Mouse (Mus musculus): ENCODE results near the gene Gm13275. TPM values are rescaled to one million over a fixed set of nuclear protein-coding genes. Genes with fewer than 3 reads are reported as not detected.

Gm13275 gene
- polyA plus RNA-seq, 1 experiment from 2014 or later: not detected

Other genes with a start within 250 kb of the Gm13275 start
- not detected for gene Ifna15, start 236.2 kb upstream of the Gm13275 start, polyA plus RNA-seq (2014; fragmentation: Illumina TruSeq; extraction: RNeasy Lipid Tissue Mini Kit (QIAGEN cat#74804))
- not detected for gene Ifna14, start 222.7 kb upstream of the Gm13275 start, polyA plus RNA-seq (2014; fragmentation: Illumina TruSeq; extraction: RNeasy Lipid Tissue Mini Kit (QIAGEN cat#74804))
- gene Ifna9, start 202.1 kb upstream of the Gm13275 start, polyA plus RNA-seq (2014; fragmentation: Illumina TruSeq; extraction: RNeasy Lipid Tissue Mini Kit (QIAGEN cat#74804)): not detected
- gene Ifna12, start 191.1 kb upstream of the Gm13275 start, polyA plus RNA-seq (2014; fragmentation: Illumina TruSeq; extraction: RNeasy Lipid Tissue Mini Kit (QIAGEN cat#74804)): not detected
- 24.0 TPM for gene C87499, start 160.1 kb upstream of the Gm13275 start, polyA plus RNA-seq (2014; fragmentation: Illumina TruSeq; extraction: RNeasy Lipid Tissue Mini Kit (QIAGEN cat#74804))
- gene Ifna13, start 150.0 kb upstream of the Gm13275 start, polyA plus RNA-seq (2014; fragmentation: Illumina TruSeq; extraction: RNeasy Lipid Tissue Mini Kit (QIAGEN cat#74804)): not detected
- gene Ifna16, start 117.6 kb upstream of the Gm13275 start, polyA plus RNA-seq (2014; fragmentation: Illumina TruSeq; extraction: RNeasy Lipid Tissue Mini Kit (QIAGEN cat#74804)): not detected
- gene Ifna2, start 110.6 kb upstream of the Gm13275 start, polyA plus RNA-seq (2014; fragmentation: Illumina TruSeq; extraction: RNeasy Lipid Tissue Mini Kit (QIAGEN cat#74804)): not detected
- not detected for gene Ifnab, start 103.1 kb upstream of the Gm13275 start, polyA plus RNA-seq (2014; fragmentation: Illumina TruSeq; extraction: RNeasy Lipid Tissue Mini Kit (QIAGEN cat#74804))
- gene Gm26566, start 72.7 kb upstream of the Gm13275 start, polyA plus RNA-seq (2014; fragmentation: Illumina TruSeq; extraction: RNeasy Lipid Tissue Mini Kit (QIAGEN cat#74804)): not detected
- 236 TPM for gene Klhl9, start 72.0 kb upstream of the Gm13275 start, polyA plus RNA-seq (2014; fragmentation: Illumina TruSeq; extraction: RNeasy Lipid Tissue Mini Kit (QIAGEN cat#74804))
- gene Gm13271, start 39.6 kb upstream of the Gm13275 start, polyA plus RNA-seq (2014; fragmentation: Illumina TruSeq; extraction: RNeasy Lipid Tissue Mini Kit (QIAGEN cat#74804)): not detected
- not detected for gene Gm13283, start 34.4 kb upstream of the Gm13275 start, polyA plus RNA-seq (2014; fragmentation: Illumina TruSeq; extraction: RNeasy Lipid Tissue Mini Kit (QIAGEN cat#74804))
- gene Gm13290, start 20.7 kb upstream of the Gm13275 start, polyA plus RNA-seq (2014; fragmentation: Illumina TruSeq; extraction: RNeasy Lipid Tissue Mini Kit (QIAGEN cat#74804)): not detected
- gene Gm13289, start 17.6 kb upstream of the Gm13275 start, polyA plus RNA-seq (2014; fragmentation: Illumina TruSeq; extraction: RNeasy Lipid Tissue Mini Kit (QIAGEN cat#74804)): not detected
- gene Gm13272, start 14.6 kb upstream of the Gm13275 start, polyA plus RNA-seq (2014; fragmentation: Illumina TruSeq; extraction: RNeasy Lipid Tissue Mini Kit (QIAGEN cat#74804)): not detected
- gene Ifnz, start 12.4 kb upstream of the Gm13275 start, polyA plus RNA-seq (2014; fragmentation: Illumina TruSeq; extraction: RNeasy Lipid Tissue Mini Kit (QIAGEN cat#74804)): not detected
- gene Gm13276, start 8.8 kb upstream of the Gm13275 start, polyA plus RNA-seq (2014; fragmentation: Illumina TruSeq; extraction: RNeasy Lipid Tissue Mini Kit (QIAGEN cat#74804)): not detected
- not detected for gene Gm13277, start 5.9 kb upstream of the Gm13275 start, polyA plus RNA-seq (2014; fragmentation: Illumina TruSeq; extraction: RNeasy Lipid Tissue Mini Kit (QIAGEN cat#74804))
- not detected for gene Gm13278, start 2.9 kb upstream of the Gm13275 start, polyA plus RNA-seq (2014; fragmentation: Illumina TruSeq; extraction: RNeasy Lipid Tissue Mini Kit (QIAGEN cat#74804))
- not detected for gene Gm13279, start 2.9 kb downstream of the Gm13275 start, polyA plus RNA-seq (2014; fragmentation: Illumina TruSeq; extraction: RNeasy Lipid Tissue Mini Kit (QIAGEN cat#74804))
- not detected for gene Gm13285, start 5.2 kb downstream of the Gm13275 start, polyA plus RNA-seq (2014; fragmentation: Illumina TruSeq; extraction: RNeasy Lipid Tissue Mini Kit (QIAGEN cat#74804))
- gene Gm13287, start 8.8 kb downstream of the Gm13275 start, polyA plus RNA-seq (2014; fragmentation: Illumina TruSeq; extraction: RNeasy Lipid Tissue Mini Kit (QIAGEN cat#74804)): not detected
- gene Gm13288, start 11.0 kb downstream of the Gm13275 start, polyA plus RNA-seq (2014; fragmentation: Illumina TruSeq; extraction: RNeasy Lipid Tissue Mini Kit (QIAGEN cat#74804)): not detected
- gene Ifna7, start 21.7 kb downstream of the Gm13275 start, polyA plus RNA-seq (2014; fragmentation: Illumina TruSeq; extraction: RNeasy Lipid Tissue Mini Kit (QIAGEN cat#74804)): not detected
- not detected for gene Ifna11, start 25.5 kb downstream of the Gm13275 start, polyA plus RNA-seq (2014; fragmentation: Illumina TruSeq; extraction: RNeasy Lipid Tissue Mini Kit (QIAGEN cat#74804))
- not detected for gene Ifna6, start 32.9 kb downstream of the Gm13275 start, polyA plus RNA-seq (2014; fragmentation: Illumina TruSeq; extraction: RNeasy Lipid Tissue Mini Kit (QIAGEN cat#74804))
- not detected for gene Ifna5, start 41.0 kb downstream of the Gm13275 start, polyA plus RNA-seq (2014; fragmentation: Illumina TruSeq; extraction: RNeasy Lipid Tissue Mini Kit (QIAGEN cat#74804))
- gene Ifna4, start 47.4 kb downstream of the Gm13275 start, polyA plus RNA-seq (2014; fragmentation: Illumina TruSeq; extraction: RNeasy Lipid Tissue Mini Kit (QIAGEN cat#74804)): not detected
- not detected for gene Ifna1, start 55.6 kb downstream of the Gm13275 start, polyA plus RNA-seq (2014; fragmentation: Illumina TruSeq; extraction: RNeasy Lipid Tissue Mini Kit (QIAGEN cat#74804))
- gene Ifne, start 85.7 kb downstream of the Gm13275 start, polyA plus RNA-seq (2014; fragmentation: Illumina TruSeq; extraction: RNeasy Lipid Tissue Mini Kit (QIAGEN cat#74804)): not detected

Measured in ovary, adult 10 weeks (tissue).